In the genomic region with DNA sequence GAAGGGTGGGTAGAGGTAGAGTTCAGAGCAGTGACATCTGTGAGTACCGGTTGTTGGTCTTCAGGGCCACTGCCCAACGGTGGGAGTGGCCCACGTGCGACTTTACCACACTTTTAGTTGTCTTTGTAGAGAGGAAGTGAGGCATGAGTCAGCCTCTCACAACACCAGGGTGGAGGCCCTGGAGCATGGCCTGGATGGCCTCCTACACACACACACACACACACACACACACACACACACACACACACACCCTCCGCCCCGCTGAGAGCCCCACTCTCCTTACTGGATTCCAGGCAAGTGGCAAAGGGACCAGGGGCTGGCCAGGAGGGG, we compare ENCODE assay signal across 8 mouse cellular contexts. TPM values are rescaled to one million over a fixed set of nuclear protein-coding genes. Genes with fewer than 3 reads are reported as not detected.
DNase-seq lines count a peak whose midpoint lies in the region; ATAC-seq lines count a peak whose summit lies in the region.

No protein-coding gene starts in this region.

- intact Hi-C loops in left cerebral cortex, postnatal 25 days (cut with DNase I) = loop anchor here (2.0 to 10.0 kb wide), 2 partner anchors 43 to 167 kb away; no protein-coding TSS in a partner anchor

- DNase-seq in adrenal gland, postnatal 14 days = peak; percentile 50
- DNase-seq in adrenal gland, postnatal 4 days (ENCODE audit: low spot score in 2 of 2) = no peak
- peak; percentile 84 for DNase-seq in 3134 (ENCODE audit: extremely low read depth, insufficient read length, low spot score)
- DNase-seq in lung, postnatal 36 days = peak; percentile 83
- peak; percentile 56 to 64 for DNase-seq in thymus, postnatal 36 days
- DNase-seq in left cerebral cortex, postnatal 25 days (ENCODE audit: low spot score in 2 of 2) = no peak
- DNase-seq in layer of hippocampus, postnatal 36 days = no peak

- ATAC-seq in granulocyte monocyte progenitor cell, adult 5-6 weeks (replicated peaks; ENCODE audit: poor library complexity, severe bottlenecking) = peak; percentile 70

RNA-seq across cellular contexts. Expression of gene Gramd4, which starts 10.1 kb away (rescaled TPM):
- total RNA-seq in adrenal gland, postnatal 14 days (2021) = 16.1 and 17.5 TPM in 2 replicates
- total RNA-seq in adrenal gland, postnatal 4 days (2021) = 10 to 100 TPM; 22.9 to 23.1 TPM
- total RNA-seq in granulocyte monocyte progenitor cell, adult 5-6 weeks (2014; fragmentation: Nextera tagmentation) = 15.0 and 19.9 TPM in 2 replicates
- total RNA-seq in granulocyte monocyte progenitor cell, adult 5-6 weeks (2017) = 15.9 and 18.4 TPM in 2 replicates
- 10 to 100 TPM; 42.0 to 47.6 TPM for total RNA-seq in left cerebral cortex, postnatal 25 days (2021)
- total RNA-seq in layer of hippocampus, postnatal 36 days (2021) = 10 to 100 TPM; 25.4 to 30.9 TPM

RNA-seq across cellular contexts. Expression of gene Celsr1, which starts 34.0 kb away (rescaled TPM):
- total RNA-seq in adrenal gland, postnatal 14 days (2021) = 4.5 and 4.6 TPM in 2 replicates
- total RNA-seq in adrenal gland, postnatal 4 days (2021) = 10 to 100 TPM; 11.0 to 14.8 TPM
- 8.0 and 12.6 TPM in 2 replicates for total RNA-seq in granulocyte monocyte progenitor cell, adult 5-6 weeks (2014; fragmentation: Nextera tagmentation)
- total RNA-seq in granulocyte monocyte progenitor cell, adult 5-6 weeks (2017) = 6.9 and 8.7 TPM in 2 replicates
- total RNA-seq in left cerebral cortex, postnatal 25 days (2021) = 1 to 10 TPM; 3.1 to 3.9 TPM
- 1 to 10 TPM; 4.1 to 4.7 TPM for total RNA-seq in layer of hippocampus, postnatal 36 days (2021)

Comparison
In these comparisons a context has a peak if more than half of its experiments do, and no peak if none do; other contexts are left out.
1. DNase-seq: peak in adrenal gland, postnatal 14 days (single experiment), 3134 (single experiment), lung, postnatal 36 days (single experiment) and thymus, postnatal 36 days (2 of 2); none in adrenal gland, postnatal 4 days (0 of 2), left cerebral cortex, postnatal 25 days (0 of 2) and layer of hippocampus, postnatal 36 days (0 of 2).